Mouse (Mus musculus): Measurements from ENCODE around the gene AF366264.

- no peak for TF ChIP-seq CTCF (conservative IDR thresholded peaks at IDR 0.05; ENCODE audit: insufficient read depth, insufficient read length, low read depth, low read length)
- TF ChIP-seq POLR2A (IDR thresholded peaks at IDR 0.05; ENCODE audit: low read depth, low read length): no peak
These were observed 48.6 kb downstream of the AF366264 start for GRCm38 (mm10) chr8:13789606-13790005.
